Mouse (Mus musculus) kidney, postnatal 0 days (tissue): Measurements from ENCODE around the gene 1700007K13Rik. TPM values are rescaled to one million over a fixed set of nuclear protein-coding genes. Genes with fewer than 3 reads are reported as not detected.
"Not testable (repeated sequence)": the region's sequence is repeated elsewhere in the genome, so short reads cannot be mapped to it uniquely, and the experiment has no call there.

Experiments
- ATAC-seq: fragments of 200-750 bp; cut with Nextera tagmentation; replicated peaks from 2 replicates; pipeline ENCODE4 v1.8.0; 2017; ENCODE audit warnings: low read depth, moderate number of reproducible peaks, moderate TSS enrichment, moderate library complexity; ENCODE audit not compliant: low FRiP score
- DNase-seq: peaks from one replicate; pipeline ENCODE4 v3.0.0-alpha.2; 2016; ENCODE audit warnings: low spot score
- H3K27ac ChIP-seq: fragments of 300-500 bp; sonication (generic); 2 replicates; pipeline ENCODE4 v1.5.1; 2014; ENCODE audit warnings: mild to moderate bottlenecking
- H3K27me3 ChIP-seq: fragments of 300-500 bp; sonication (generic); 2 replicates; pipeline ENCODE4 v1.6.1; 2014; ENCODE audit warnings: low read length, mixed read lengths; ENCODE audit not compliant: insufficient read depth
- H3K36me3 ChIP-seq: fragments of 300-500 bp; sonication (generic); 2 replicates; pipeline ENCODE4 v1.6.1; 2014; ENCODE audit warnings: low read length, mixed read lengths; ENCODE audit not compliant: insufficient read depth
- H3K4me1 ChIP-seq: fragments of 300-500 bp; sonication (generic); replicated peaks from 2 replicates; pipeline ENCODE4 v1.6.1; 2014; ENCODE audit warnings: antibody characterized with exemption, low read length, mixed read lengths; ENCODE audit not compliant: insufficient read depth
- H3K4me2 ChIP-seq: fragments of 300-500 bp; sonication (generic); 2 replicates; pipeline ENCODE4 v1.6.1; 2014; ENCODE audit warnings: mild to moderate bottlenecking, low read length, moderate library complexity, mixed read lengths
- H3K4me3 ChIP-seq: fragments of 300-500 bp; sonication (generic); replicated peaks from 2 replicates; pipeline ENCODE4 v1.5.1; 2014; ENCODE audit warnings: low read depth, low read length
- H3K9ac ChIP-seq: fragments of 300-500 bp; sonication (generic); 2 replicates; pipeline ENCODE4 v1.6.1; 2014; ENCODE audit warnings: low read depth, low read length
- H3K9me3 ChIP-seq: fragments of 300-500 bp; sonication (generic); replicated peaks from 2 replicates; pipeline ENCODE4 v1.6.1; 2016; ENCODE audit warnings: low read length, inconsistent platforms, mixed read lengths
- CTCF ChIP-seq: IDR thresholded peaks from 2 replicates; pipeline ENCODE4 v1.5.1; 2016; ENCODE audit warnings: antibody characterized with exemption, low read depth, mild to moderate bottlenecking, moderate library complexity
- WGBS: fragments of 180-500 bp; shearing (Covaris S2); extraction: QIAGEN DNeasy Blood & Tissue Kit; methylation state at CpG from one replicate; pipeline ENCODE4 v1.1.7; 2014; 5-methylcytosine and 5-hydroxymethylcytosine counted together
- polyA plus RNA-seq: library from polyadenylated mRNA; unstranded; fragments of >200 nt; fragmentation: Nextera tagmentation; extraction: Ambion mirVana; gene quantifications from 2 replicates; pipeline ENCODE4 v1.2.1, GENCODE M21; 2015

Gene 1700007K13Rik
- polyA plus RNA-seq, 1 experiment from 2014 or later = 0.49 TPM

DNA sequence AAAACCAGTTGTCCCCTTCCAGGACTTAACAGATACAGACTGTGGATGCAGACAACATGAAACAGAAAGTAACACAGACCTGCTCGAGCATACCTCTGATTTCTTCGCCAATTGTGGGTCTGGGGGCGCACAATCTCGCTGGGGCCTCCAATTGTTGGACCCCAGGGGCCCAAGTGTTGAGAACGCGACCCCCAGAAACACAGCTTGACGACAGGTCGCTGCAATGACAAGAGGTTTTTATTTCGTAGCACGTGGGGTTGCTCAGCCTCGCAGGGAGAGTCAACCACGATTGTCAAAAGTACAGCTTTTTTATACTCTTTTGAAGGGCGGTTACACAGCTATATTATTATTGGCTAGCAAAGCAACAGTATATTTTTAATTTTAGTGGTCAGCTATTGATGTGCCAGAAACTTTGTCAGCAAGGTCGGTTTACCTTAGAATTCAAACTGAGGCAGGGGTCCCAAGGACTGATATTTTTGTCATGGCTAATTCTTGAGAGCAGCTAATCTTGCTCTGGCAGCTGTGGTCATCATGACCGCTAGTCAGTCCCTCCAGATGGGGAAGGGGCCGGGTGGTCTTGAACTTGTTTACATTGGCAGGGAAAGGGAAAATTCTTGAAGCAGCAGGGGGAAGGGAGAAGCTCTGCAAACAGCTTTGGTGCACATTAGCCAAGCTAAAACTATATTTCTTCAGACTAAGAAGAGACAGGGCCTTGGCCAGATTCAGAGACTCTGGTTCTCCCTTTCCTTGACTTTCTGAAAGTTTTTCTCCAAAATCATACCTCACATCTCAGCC lies 29.9 kb upstream of the 1700007K13Rik start:
- H3K27me3 ChIP-seq = no peaks in the 10 kb centered on the region
- no peak overlapping the region; the same call in 1 of the 2 replicates for H3K4me3 ChIP-seq
- no peak overlapping the region for H3K9ac ChIP-seq
- WGBS = 66% methylated on average over 16 of the region's 16 CpGs
- TF ChIP-seq CTCF = no peak; the same call in 1 of the 2 replicates
- H3K36me3 ChIP-seq = no peaks in the 10 kb centered on the region
- H3K9me3 ChIP-seq = no peaks in the 10 kb centered on the region
- 0 out of 2 replicates have a peak, but pooled peaks have one; percentile 29 for ATAC-seq
- DNase-seq = peak; percentile 84
- peak overlapping the region; percentile 74 for H3K27ac ChIP-seq
- H3K4me1 ChIP-seq = no peaks in the 10 kb centered on the region
- H3K4me2 ChIP-seq = peak overlapping the region; percentile 32

DNA sequence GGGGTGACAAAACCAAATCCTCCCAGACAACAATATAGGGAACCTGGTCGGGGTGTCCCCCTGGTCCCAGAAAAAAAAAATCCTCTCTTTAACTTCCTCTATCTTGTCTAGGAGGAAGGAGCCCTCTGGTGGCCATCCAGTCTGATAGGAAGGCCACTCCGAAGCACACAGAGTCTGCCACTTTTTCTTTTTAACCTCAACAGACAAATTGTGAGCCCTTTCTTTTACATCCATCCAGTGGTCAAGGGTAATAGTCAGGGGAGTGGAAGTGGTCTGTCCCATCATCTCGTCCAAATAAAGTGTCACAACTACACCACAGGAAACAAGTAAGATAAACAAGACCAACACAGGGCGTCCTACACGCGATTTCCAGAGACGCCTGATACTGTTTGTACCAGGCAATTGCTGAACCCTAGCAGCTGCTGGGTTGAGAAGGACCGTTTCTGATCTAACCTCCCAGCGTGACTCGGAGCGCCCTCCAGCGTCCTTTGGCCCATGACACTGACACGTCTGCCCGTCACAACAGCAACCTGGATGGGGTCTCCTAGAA lies 29.1 kb upstream of the 1700007K13Rik start:
- H3K4me1 ChIP-seq = no peaks in the 10 kb centered on the region
- H3K9ac ChIP-seq = no peak overlapping the region
- H3K4me3 ChIP-seq = no peak overlapping the region; the same call in 1 of the 2 replicates
- no peaks in the 10 kb centered on the region for H3K36me3 ChIP-seq
- DNase-seq = peak; percentile 73
- 0 out of 2 replicates have a peak overlapping the region, but pooled peaks have one; percentile 74 for H3K27ac ChIP-seq
- H3K9me3 ChIP-seq = no peaks in the 10 kb centered on the region
- 49% methylated on average over 14 of the region's 14 CpGs for WGBS
- peak; percentile 55 for TF ChIP-seq CTCF
- no peak for ATAC-seq
- H3K27me3 ChIP-seq = no peaks in the 10 kb centered on the region
- peak overlapping the region; percentile 32 for H3K4me2 ChIP-seq

DNA sequence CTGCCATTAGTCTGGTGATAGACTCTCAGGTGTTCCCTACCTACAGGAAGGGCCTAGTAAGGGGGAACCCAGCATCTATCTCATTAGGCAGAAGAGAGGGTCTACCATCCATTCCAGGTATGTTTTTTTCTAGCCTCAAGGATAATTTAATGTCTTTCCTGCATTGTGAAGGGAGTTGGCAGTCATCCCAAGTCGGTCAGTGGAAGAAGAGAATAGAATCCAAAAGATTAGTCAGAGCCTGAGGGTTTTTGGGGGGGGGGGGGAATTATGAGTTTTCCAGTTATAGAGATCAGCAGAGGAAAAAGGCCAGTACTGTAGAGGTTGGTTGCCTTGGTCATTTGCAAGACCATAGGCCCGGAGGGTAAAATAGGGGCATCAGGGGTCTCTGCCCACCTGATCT lies 28.4 kb upstream of the 1700007K13Rik start:
- Histone ChIP-seq H3K36me3 (no peaks in the 10 kb centered on the region), H3K4me3 (no peak overlapping the region), H3K4me2 (no peak overlapping the region), H3K27ac (no peak overlapping the region), H3K4me1 (no peaks in the 10 kb centered on the region), H3K9me3 (no peaks in the 10 kb centered on the region), H3K9ac (no peak overlapping the region), H3K27me3 (no peaks in the 10 kb centered on the region)
- WGBS = 65% methylated on average over 2 of the region's 2 CpGs
- ATAC-seq (no peak), DNase-seq (no peak)
- TF ChIP-seq CTCF = no peak

DNA sequence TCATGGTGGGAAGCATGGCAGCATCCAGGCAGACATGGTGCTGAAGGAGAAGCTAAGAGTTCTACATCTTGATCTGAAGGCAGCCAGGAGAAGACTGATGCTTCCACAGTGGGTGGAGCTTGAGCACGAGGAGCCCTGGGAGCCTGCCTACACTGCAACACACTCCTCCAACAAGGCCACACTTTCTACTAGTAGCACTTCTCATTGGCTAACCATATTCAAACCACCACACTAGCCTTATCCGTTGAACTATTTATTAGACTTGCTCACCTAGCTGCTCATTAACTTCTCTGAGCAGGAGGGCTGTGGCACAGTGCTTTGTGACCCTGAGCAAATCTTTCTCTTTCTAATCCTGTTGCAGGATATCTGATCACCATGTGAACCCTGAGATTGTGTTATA lies 17.7 kb upstream of the 1700007K13Rik start:
- Histone ChIP-seq H3K27me3 (no peaks in the 10 kb centered on the region), H3K36me3 (no peaks in the 10 kb centered on the region), H3K4me3 (no peak overlapping the region), H3K27ac (no peak overlapping the region), H3K9me3 (no peaks in the 10 kb centered on the region), H3K9ac (no peak overlapping the region), H3K4me2 (no peak overlapping the region), H3K4me1 (no peaks in the 10 kb centered on the region)
- WGBS = 51% methylated on average over 2 of the region's 2 CpGs
- no peak for TF ChIP-seq CTCF
- ATAC-seq = peak; percentile 59; the same call in 1 of the 2 replicates
- DNase-seq = no peak

DNA sequence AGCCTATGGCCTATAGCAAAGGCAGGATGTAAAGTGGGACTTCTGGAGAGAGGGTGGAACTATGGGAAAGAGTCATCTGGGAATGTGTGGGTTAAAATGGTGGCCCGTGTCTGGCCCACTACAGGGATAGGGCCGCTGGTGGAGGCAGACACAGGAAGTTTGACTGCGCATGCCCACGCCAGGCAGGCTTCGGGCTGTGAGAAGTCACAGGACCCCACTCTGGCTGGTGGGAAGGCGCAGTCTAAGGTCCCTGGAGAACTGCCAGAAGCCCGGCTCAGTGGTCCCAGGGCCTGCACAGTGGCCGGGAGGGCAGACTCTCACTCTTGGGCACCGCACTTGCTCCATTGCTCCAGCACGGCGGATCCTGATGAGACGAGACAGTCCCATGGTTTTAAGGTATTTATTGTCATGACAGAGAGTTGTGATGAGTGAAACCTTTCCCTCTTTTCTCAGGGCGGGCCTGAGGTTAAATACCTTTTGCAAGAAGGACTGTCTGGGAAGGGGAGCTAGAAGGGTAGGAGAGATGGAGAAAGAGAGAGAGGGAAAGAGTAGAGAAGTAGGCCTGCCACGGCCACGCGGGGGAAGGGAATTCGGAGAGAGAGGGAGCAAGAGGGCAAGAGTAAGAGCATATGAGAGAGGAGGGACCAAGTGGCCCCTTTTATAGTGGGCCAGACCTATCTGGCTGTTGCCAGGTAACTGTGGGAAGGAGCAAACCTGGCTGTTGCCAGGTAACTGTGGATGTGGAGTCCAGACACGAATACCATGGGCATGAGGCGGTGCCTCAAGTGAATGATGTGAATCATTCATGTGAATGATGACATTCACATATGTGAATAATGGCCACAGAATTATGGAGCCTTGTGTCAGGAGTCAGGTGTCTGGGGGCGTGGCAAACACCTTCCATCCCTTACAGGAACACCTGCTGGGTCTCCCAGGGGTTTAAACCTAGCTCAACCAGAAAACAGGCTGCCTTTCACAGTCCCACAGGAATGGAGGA lies 13.4 kb upstream of the 1700007K13Rik start:
- no peak for TF ChIP-seq CTCF
- no peak overlapping the region for H3K4me2 ChIP-seq
- no peaks in the 10 kb centered on the region for H3K27me3 ChIP-seq
- no peaks in the 10 kb centered on the region for H3K4me1 ChIP-seq
- no peak for DNase-seq
- H3K9me3 ChIP-seq = no peaks in the 10 kb centered on the region
- H3K9ac ChIP-seq = no peak overlapping the region
- H3K27ac ChIP-seq = no peak overlapping the region
- WGBS = 70% methylated on average over 20 of the region's 20 CpGs
- no peak for ATAC-seq
- no peak overlapping the region for H3K4me3 ChIP-seq
- H3K36me3 ChIP-seq = no peaks in the 10 kb centered on the region

DNA sequence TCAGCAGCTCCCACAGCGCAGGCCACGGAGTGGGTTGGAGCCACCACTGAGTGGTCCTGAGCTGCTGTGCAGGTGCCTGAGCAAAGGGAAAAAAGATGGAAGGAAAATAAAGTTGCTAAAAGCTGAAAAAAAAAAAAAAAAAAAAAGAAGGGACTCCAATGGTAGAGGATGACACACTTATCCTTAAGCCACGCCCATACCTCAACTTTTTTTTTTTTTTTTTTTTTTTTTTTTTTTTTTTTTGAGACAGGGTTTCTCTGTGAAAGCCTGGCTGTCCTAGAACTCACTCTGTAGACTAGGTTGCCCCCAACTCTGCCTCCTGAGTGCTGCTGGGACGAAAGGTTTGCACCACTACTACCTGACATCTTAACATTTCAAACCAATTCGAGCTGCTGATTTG lies 11.9 kb upstream of the 1700007K13Rik start:
- not testable (repeated sequence) for DNase-seq, ATAC-seq, H3K4me2 ChIP-seq, H3K9ac ChIP-seq, H3K36me3 ChIP-seq, H3K27me3 ChIP-seq, H3K4me1 ChIP-seq, H3K4me3 ChIP-seq, H3K27ac ChIP-seq, H3K9me3 ChIP-seq
- WGBS = 88% methylated on average over 5 of the region's 5 CpGs

DNA sequence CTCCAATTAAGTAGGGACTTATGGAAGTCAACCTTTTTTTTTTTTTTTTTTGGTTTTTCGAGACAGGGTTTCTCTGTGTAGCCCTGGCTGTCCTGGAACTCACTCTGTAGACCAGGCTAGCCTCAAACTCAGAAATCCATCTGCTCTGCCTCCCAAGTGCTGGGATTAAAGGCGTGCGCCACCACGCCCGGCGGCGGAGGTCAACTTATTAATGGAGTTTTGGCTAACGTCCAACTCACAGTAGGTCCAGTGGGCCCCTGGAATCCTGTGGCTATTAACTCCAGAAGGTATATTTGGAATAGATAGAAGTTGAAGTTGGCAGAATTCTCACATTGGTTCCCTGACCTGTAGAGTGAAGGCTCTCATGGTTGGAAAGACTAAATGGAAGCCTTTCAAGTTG lies 5.9 kb upstream of the 1700007K13Rik start:
- not testable (repeated sequence) for H3K4me1 ChIP-seq, H3K9me3 ChIP-seq, ATAC-seq, H3K4me3 ChIP-seq, DNase-seq, H3K9ac ChIP-seq, H3K27me3 ChIP-seq, H3K4me2 ChIP-seq, H3K27ac ChIP-seq
- peaks cover 16% of the 10 kb centered on the region for H3K36me3 ChIP-seq
- 95% methylated on average over 8 of the region's 8 CpGs for WGBS
